Mouse (Mus musculus): ENCODE data around the gene Tmem114.

Gene Tmem114

DNA sequence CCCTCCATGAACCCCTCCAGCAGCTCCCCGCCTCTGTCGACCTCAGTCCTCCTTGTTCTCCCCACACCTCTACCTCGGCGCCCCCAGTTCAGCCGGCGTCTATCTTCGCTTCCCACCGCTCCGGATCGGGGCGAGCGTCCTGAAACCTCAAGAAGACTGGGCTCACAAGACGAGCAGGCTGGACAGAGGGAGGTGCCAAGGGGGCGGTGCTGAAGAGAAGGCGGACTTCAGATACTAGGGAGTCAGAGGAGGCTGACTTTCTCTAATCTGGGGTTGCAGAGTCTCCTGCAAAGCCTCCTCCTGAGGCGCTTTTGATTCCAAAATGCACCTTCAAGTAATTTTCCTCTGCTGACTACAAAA, at the start of gene Tmem114:
TSS of gene Tmem114 (minus strand) at position 166 of the 360 bp plus-strand sequence.
- peak in 1 of 2 experiments; percentile 42 for DNase-seq (ENCODE audit: low spot score in 2 of 2)

DNA sequence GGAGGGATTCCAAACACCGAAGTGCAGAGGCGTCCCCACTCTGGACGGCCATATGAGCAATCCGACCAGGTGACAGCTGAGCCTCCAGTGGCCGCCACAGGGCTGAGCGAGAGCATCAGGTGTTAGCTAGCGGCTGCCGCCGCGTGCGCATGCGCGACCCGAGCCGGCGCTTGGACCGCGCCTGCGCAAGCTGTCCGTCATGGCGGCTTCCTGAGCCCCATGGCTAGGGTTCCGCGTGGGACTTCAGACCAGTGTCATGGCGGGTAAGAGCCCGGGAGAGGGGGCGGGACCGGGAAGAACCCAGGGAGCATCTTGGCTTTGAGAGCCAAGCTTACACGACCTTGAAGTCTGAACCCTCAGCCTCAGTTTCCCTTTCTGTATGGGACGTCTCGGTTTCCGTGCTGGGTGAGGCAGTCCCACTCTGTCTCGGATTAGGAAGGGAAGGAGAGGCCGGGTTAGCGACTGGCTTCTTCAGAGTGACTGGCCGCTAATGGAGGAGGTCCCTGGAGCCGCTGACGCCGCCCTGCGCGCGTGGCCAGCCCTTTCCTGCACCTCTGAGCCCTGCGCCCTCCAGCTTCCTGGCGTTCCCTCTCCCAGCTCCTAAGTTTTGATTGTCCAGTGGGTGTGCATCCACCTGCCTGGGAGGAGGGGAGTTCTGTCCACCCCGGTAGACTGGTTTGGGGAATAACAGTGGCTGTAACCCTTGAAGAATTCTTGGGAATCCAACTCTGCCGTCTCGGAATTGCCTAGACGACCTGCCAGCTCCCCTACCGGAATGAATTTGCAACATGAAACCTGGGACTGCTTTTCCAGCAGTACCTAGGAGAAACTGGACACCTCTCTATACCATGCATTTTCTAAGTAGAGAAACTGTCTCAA, 45.9 kb upstream of the Tmem114 start, which contains the start of gene Mettl22:
TSS of gene Mettl22 (plus strand) at position 186 of the 879 bp plus-strand sequence.
- DNase-seq (ENCODE audit: low spot score in 2 of 2), result peak; percentile 77 to 92

DNA sequence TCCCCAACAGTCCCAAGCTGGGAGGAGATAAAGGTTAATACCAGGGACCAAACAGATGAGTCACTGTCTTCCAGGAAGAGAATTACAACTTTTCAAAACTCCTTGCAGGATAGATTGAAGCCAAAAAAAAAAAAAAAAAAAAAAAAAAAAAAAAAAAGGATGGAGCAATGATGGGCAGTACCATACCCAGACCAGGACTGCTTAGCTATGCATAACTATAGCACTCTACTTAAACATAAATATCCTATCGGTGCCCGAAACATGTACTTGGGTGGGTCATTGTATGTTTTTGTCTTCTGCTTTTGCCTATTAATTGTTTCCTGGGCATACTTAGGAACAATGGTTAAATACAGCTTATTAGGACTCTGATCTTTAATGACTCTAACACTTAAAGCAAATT, 45.2 kb upstream of the Tmem114 start:
- DNase-seq (ENCODE audit: low spot score in 2 of 2), result no peak

DNA sequence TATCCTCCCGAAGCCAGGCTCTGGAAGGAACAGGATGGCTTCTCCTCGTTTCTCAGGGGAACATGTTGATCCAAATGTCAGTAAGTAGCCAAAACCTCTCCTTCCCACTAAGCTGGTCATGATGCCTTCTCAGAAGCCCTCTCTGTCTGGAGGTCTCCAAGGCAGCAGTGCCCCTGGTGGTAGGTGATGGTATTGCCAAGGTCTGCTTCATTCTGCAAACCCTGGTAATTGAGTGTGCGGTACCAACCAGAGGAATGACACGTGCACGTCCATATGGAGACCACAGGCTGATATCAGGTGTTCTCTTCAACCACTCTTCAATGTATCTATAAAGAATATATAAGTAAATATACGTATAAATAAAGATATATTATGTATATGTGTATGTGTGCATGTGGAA, 34.2 kb upstream of the Tmem114 start:
- DNase-seq (ENCODE audit: low spot score in 2 of 2), result peak in 1 of 2 experiments; percentile 69

DNA sequence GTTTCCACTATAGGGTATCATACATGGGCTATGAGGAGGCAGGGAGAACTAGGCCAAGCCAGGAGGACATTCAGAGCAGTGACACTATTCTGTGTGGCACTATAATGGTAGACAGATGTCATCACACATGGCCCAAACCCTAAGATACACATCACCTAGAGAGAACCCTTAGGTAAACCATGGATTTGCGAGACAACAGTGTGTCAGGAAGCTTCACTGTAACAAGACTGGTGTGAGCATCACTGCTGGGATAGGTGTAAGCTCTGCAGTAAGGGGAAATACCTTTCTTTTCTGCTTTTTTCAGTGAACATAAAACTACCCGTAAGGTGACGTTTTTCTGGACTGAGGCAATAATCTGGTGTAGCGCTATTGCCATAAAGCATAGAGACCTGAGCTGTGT, 33.5 kb upstream of the Tmem114 start:
- DNase-seq (ENCODE audit: low spot score in 2 of 2), result no peak

DNA sequence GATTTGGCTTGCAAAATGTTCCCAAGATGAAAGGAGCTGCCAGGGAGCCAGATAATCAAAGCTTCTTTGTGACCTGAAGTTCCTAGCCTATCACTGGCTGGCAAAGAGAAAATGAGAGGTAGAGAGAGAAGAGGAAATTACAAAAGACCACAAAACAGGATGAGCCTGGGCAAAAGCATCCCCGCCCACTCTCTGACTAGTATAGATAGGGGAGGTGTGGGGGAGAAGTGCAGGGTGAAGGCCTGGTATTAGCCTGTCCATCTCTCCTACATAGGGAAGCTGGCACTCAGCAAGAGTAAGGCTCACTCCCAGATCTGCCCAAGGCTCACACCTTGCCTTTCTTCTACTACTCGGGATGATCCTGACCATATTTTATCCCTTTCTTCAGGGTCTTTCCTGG, 30.3 kb upstream of the Tmem114 start:
- DNase-seq (ENCODE audit: low spot score in 2 of 2), result no peak

DNA sequence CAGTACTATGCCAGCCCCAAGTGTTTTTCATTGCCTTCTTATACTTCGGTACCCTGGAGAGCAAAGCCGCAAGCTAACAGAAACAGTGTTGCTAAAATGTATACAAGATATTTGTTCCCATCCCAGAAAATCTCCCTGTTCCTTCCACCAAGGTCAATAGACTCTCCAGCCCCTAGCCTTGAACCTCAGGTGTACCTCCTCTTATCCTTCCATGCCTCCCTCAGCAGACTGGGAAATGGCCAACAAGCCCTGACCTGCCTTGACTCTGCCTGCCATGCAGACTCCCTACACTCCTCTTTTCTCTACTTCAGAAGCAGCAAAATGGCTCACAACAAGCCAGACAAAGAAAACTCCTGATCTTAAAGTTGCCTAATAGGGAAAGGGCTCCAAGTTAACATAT, 28.4 kb upstream of the Tmem114 start:
- DNase-seq (ENCODE audit: low spot score in 2 of 2), result no peak

DNA sequence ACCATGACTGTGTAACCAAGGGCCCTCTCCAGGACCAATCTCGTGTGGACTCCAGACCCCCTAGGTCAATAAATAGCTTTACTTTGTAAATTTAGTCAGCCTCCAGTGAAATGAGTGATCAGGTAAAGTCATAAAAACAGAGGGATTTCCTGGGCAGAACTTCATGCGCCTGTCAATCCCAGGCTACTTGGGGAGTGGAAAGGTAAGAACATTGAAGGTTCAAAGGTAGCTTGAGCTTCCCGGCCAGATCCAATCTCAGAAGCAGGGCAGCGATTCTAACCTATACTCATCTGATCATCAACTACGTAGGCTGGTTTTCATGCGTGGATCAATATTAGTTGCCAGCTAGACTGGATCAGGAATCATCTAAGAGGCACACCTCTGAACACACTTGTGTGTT, 21.3 kb upstream of the Tmem114 start:
- DNase-seq (ENCODE audit: low spot score in 2 of 2), result no peak

DNA sequence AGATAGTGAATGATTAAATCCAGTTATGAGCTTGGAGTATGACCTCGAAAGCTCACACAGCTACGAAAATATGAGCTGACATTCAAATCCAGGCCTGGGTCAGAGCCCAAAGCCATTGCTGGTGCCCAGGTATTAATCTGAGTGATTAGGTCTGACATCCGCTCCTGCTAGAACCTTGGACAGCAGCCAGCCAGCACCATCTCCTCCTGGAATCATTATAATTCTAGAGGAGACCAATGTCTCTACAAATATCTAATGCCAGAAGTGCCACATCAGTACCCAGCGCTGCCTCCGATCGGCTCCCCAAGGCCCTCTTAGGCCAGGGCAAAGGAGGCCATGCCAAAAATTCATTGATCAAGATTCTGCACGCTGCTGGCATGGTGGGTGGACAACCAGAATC, 20.0 kb upstream of the Tmem114 start:
- DNase-seq (ENCODE audit: low spot score in 2 of 2), result peak in 1 of 2 experiments; percentile 17

DNA sequence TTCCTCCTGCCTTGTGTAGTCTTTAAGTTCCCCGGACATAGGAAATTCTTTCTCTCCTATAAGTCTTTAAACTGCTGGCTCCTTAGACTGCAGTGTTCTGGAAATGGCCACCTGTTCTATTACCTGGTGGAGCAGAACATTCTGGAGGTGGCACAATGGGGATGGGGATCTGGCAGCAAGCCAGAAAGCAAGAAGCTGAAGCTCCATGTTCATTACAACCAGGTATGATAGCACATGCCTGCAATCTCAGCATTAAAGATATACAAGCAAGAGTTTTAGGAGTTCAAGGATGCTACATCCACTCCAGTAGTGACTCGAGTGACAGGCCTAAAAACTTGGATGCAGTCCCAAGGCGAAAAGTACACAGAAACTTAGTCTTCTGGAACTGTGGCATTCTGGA, 7.7 kb upstream of the Tmem114 start:
- DNase-seq (ENCODE audit: low spot score in 2 of 2), result no peak

DNA sequence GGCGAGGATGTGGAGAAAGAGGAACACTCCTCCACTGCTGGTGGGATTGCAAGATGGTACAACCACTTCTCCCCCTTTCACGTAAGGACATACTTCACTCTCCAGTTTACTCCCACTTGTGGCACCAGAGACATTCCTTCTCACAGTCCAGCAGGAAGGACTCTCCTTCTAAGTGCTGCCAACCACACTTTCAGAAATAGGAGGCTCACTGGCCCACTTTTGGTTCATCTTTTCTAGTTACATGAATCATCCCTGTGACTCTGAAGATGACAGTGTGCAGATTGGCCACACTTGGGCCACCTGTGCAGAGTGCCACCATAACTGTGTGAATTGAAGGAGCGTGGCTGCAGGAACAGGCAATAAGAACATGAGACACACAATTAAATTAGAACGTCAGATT, 4.6 kb upstream of the Tmem114 start:
- DNase-seq (ENCODE audit: low spot score in 2 of 2), result no peak

DNA sequence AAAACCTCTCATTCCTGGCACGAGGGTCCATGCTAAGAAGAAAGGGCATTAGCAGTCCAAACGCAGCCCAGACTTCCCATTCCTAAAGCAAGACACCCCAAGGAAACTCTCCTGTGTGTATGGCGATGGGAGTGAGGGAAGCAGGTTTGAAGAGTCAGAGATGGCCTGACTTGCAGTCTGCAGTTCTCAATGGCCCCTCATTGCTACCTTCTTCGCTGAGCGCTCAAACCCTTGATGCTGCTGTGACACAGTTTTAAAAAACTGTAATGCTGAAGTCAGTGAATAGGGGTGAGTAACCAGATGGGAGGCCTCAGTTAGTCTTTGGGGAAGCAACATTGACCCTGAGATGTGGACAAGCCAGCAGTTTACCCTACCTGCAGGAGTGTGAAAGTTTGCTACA, 800 bp upstream of the Tmem114 start:
- DNase-seq (ENCODE audit: low spot score in 2 of 2), result no peak

DNA sequence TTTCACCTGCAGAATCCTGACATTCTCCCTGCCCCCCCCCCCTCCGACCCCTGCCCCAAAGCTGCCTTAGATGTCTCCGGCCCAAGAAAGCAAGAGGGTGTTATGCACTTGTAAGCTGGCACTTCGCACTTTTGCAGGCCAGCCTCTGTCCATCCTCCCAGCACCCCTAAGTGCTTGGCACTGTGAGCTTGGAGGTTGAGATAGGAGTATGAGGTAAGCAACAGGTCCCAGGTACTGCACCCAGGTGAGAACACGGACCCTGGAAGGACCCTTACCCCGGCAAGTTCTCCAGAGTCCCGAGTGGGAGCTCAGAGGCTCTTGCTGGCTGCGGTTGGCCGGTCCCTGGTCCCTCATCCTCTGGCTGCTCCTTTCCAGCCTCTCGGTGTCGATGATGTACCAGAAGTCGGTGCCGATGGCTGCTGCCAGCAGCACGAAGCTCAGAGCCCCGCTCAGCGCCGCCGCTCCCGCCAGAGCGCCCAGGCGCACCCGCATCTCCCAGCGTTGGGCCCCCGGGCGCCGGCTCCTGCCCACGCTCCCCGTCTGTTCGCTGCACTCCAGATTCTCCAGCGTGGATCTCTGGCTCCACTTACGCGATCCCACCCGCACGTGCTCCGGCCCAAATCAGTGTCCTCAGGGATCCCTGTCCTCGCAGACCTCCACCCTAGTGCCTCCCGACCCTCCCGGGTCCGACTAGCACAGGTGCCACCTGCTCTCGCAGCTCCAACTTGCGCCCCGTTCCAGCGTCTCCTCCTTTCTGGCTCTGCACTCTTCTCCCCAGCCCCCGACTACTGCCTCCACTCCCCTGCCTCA, 570 bp downstream of the Tmem114 start:
- DNase-seq (ENCODE audit: low spot score in 2 of 2), result no peak

DNA sequence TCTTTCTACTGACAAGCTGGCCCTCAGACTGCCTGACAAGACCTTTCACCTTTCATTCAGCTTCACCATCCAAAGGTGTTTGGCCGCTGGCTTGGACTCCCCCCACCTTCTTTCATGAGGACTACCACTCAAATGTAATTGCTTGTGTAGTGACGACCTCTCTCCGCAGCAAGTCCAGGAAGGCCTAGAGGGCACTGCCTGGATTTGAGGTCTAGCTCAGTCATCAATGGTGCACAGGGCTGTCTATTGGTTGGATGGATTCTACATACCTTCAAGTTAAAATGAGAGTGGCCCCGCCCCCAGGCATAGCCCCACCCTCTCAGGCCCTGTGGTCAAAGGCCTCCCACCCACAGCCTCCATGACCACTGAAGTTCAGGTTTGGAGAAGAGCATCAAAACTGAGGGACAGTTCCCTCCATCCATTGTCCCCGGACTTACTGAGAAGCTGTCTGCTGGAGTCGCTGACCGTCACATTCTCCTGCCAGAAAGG, 1.3 kb downstream of the Tmem114 start:
- DNase-seq (ENCODE audit: low spot score in 2 of 2), result no peak

DNA sequence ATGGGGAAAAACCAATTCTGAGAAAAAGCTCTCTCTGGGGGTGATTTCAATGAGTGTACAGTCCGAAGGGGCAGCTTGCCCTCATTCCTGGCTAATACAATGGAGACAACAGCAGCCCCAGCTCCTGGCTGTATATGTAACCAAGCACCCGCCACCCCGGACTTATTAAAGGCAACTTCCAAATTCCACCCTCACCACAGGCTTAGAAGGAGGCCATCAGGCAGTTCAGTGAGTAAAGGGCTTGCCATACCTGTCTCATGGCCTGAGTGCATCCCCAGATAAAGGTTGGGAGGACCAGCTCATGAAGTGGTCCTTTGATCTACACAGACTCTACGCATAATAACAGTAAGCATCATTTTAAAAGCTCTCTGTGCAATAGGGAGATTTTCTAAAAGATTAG, 4.1 kb downstream of the Tmem114 start:
- no peak for DNase-seq (ENCODE audit: low spot score in 2 of 2)

DNA sequence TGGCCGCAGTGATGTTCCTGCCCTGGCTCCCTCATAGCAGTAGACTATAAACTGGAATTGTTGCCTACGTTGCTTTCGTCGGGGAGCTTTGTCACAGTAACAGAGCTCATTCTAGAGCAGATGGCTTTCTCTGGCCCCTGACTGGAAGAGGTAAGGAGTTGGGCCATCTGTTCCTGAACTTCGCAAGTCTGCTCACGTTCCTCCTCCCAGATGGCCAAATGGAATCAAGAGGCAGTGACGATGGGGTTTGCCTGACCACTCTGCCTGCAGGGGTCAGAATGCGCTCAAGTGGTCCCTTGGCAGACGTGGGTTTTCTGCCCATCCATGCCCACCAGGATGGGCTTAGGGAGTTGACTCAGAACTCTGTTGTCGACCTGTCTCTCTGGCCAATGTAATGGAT, 4.6 kb downstream of the Tmem114 start:
- DNase-seq (ENCODE audit: low spot score in 2 of 2), result no peak

DNA sequence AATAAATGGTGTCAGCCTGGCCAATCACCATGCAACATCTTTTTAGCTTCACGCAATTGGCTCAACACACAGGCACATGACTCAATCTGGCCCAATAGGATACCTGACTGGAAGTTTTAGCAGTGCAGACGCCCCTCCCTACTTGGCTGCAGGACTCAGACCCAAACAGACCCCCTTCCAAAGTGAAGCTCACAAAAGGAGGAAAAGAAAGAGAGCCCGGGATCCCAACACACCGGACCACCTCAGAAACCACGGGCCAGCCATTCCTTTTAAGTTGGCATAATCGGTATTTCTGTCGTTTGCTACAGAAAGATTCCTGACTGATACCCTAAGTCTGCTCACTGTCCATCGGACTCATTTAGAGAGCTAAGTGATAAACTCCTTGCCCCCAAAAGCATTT, 5.3 kb downstream of the Tmem114 start:
- no peak for DNase-seq (ENCODE audit: low spot score in 2 of 2)

DNA sequence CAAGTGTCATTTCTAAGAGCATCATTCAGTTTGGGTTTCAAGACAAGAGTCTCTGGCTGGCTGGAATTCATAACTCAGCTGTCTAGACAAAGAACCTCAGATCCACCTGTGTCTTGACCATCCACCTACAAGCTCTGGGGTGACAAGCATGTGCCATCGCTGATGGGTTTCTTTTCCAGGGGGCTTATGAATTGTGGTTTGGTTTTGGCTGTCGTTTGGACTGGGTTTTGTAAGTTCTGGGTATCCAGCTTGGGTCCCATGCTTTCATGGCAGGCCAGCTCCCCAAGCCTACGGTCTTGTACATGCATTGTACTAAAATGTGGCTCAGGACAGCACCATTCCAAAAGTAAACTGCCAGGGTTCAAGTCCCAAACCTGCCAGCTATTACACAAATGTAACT, 6.8 kb downstream of the Tmem114 start:
- DNase-seq (ENCODE audit: low spot score in 2 of 2), result no peak

DNA sequence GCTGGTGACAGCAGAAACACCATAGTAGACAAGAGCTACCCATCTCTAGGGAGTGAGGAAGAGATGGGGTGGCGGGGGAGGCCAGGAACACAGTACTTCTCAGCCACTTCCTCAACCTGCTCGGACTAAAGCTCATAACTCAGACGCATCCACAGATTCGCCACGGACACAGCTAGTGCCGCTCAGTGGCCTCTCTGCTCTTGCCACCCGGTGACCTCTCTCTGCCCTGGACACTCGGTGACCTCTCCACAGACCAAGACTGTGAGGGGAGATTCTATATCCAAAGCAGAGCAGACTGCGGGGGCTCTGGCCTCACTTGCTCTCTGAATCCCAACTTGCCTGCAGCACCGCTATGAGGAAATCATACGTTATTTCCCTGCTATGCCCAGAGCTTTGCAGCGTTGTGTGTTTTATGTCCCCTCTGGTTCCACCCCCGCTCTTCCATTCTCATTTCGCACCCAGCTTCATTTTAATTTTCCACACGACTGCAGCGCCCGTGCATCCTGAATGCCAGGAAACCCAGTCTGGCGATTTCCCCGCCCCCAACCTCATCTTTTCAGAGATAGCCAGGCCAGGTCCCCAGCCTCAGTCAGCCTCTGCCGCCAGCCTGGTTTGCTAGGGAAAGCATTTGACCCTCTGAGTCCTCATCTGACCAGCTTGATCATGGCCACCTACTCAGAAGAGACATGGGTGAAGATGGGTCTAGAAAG, 7.8 kb downstream of the Tmem114 start:
- DNase-seq (ENCODE audit: low spot score in 2 of 2), result peak in 1 of 2 experiments; percentile 39

DNA sequence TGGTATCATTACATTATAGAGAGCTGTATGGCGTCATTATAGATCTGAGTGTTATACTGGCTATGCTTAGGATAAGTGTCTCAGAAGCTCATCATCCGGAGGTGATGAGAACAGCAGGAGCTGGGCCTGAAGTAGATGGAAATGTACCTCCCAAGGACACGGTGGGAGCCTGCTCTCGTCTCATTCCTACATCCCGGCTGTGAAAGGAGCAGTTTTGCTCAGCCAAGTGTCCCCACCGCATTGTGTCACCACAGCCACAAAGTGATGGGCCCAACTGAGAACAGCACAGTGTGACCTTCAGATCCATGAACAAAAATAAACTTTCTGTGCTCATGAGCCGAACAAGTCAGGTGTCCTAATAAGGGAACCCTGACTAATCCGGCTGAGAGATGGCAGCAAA, 8.9 kb downstream of the Tmem114 start:
- no peak for DNase-seq (ENCODE audit: low spot score in 2 of 2)

DNA sequence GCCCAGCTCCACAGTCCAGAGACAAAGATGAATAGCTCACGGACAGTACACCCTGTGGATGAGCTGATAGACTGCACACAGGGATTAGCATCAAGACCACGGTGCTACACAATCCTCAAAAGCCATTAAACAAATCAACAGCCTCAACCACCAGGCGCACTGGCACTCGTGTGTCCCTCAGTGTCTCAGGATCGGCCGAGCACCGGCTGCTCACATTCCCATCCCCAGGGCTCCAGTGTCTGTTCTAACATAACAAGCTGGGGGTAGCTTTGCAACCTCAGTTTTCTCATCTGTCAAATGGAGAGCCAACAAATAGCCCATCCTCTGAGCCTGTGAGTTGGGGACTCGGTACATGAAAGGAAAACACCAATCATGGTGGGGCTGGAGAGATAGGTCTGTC, 11.5 kb downstream of the Tmem114 start:
- peak in 1 of 2 experiments; percentile 13 for DNase-seq (ENCODE audit: low spot score in 2 of 2)

DNA sequence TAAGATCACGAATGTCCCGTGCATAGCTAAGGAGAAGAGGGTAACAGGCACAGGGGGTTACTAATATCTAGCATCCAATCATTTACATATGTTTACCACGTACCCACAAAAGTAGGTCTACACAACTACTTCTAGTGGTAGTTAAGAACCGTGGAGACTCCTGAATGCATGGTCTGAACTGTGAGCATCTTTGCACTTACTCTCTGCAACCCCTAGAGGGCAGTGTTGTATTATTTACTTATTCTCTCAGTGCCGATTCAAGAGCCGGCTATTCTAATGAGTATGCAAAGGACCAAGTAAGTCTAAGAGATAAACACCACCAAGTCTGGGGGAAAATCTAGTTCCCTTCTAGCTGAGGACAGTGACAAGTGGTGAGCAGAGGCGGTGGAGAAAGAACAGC, 12.7 kb downstream of the Tmem114 start:
- no peak for DNase-seq (ENCODE audit: low spot score in 2 of 2)
